Mouse (Mus musculus): Measurements from ENCODE around the gene Klhl18. TPM values are rescaled to one million over a fixed set of nuclear protein-coding genes. Genes with fewer than 3 reads are reported as not detected.

The Klhl18 gene
- polyA plus RNA-seq, 1 experiment: 21.2 TPM

GRCm38 (mm10) chr9:110457926-110458325 is 18.6 kb downstream of the Klhl18 start:
- 35% methylated on average over 3 of the region's 3 CpGs for WGBS
- DNase-seq: no peak
- Histone ChIP-seq H3K27me3 (ENCODE audit: control insufficient read depth, insufficient read depth, low read length) (no peaks in the 10 kb centered on the region), H3K4me1 (replicated peaks; ENCODE audit: control insufficient read depth, insufficient read depth, low read length) (peaks cover 28% of the 10 kb centered on the region), H3K36me3 (ENCODE audit: control insufficient read depth, insufficient read depth, low read length) (no peaks in the 10 kb centered on the region), H3K27ac (ENCODE audit: control insufficient read depth, insufficient read depth, low read length) (no peak overlapping the region), H3K4me3 (ENCODE audit: control insufficient read depth, insufficient read depth, low read length) (no peak overlapping the region)
- no peak for TF ChIP-seq POLR2A (IDR thresholded peaks at IDR 0.05; ENCODE audit: control insufficient read depth, extremely low read depth, insufficient read depth, low read length, poor library complexity)
- TF ChIP-seq CTCF (IDR thresholded peaks at IDR 0.05; ENCODE audit: borderline replicate concordance, control insufficient read depth, extremely low read depth, insufficient read depth, low read length, poor library complexity): no peak

DNA sequence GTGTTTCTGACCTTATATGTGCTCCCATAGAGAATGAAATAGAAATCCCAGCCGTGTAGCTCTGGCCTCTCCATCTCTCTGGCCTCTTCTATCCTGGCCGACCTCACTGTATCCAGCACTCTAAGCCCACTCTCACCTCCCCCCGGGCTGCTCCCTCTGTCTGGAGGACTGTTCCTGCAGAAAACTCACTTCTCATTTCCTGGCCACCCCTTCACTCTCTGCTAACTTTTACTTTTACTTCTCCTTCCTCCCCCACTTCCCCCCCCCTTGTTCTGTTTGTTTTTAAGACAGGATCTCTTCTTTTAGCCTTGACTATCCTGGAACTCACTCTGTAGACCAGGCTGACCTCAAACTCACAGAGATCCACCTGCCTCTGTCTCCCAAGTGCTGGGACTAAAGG is 24.0 kb downstream of the Klhl18 start:
- WGBS: 18% methylated on average over 3 of the region's 3 CpGs
- Histone ChIP-seq H3K36me3 (ENCODE audit: control insufficient read depth, insufficient read depth, low read length) (no peaks in the 10 kb centered on the region), H3K4me1 (replicated peaks; ENCODE audit: control insufficient read depth, insufficient read depth, low read length) (peaks cover 13% of the 10 kb centered on the region; the same call in 1 of the 2 replicates), H3K4me3 (ENCODE audit: control insufficient read depth, insufficient read depth, low read length) (no peak overlapping the region), H3K27ac (ENCODE audit: control insufficient read depth, insufficient read depth, low read length) (no peak overlapping the region), H3K27me3 (ENCODE audit: control insufficient read depth, insufficient read depth, low read length) (no peaks in the 10 kb centered on the region)
- DNase-seq: no peak
- no peak for TF ChIP-seq CTCF (IDR thresholded peaks at IDR 0.05; ENCODE audit: borderline replicate concordance, control insufficient read depth, extremely low read depth, insufficient read depth, low read length, poor library complexity)
- TF ChIP-seq POLR2A (IDR thresholded peaks at IDR 0.05; ENCODE audit: control insufficient read depth, extremely low read depth, insufficient read depth, low read length, poor library complexity): no peak

- 20% methylated on average over 11 of the region's 11 CpGs for WGBS
- H3K27ac ChIP-seq (ENCODE audit: control insufficient read depth, insufficient read depth, low read length): no peak overlapping the region
- H3K4me1 ChIP-seq (replicated peaks; ENCODE audit: control insufficient read depth, insufficient read depth, low read length): peaks cover 13% of the 10 kb centered on the region; the same call in 1 of the 2 replicates
- no peaks in the 10 kb centered on the region for H3K36me3 ChIP-seq (ENCODE audit: control insufficient read depth, insufficient read depth, low read length)
- TF ChIP-seq CTCF (IDR thresholded peaks at IDR 0.05; ENCODE audit: borderline replicate concordance, control insufficient read depth, extremely low read depth, insufficient read depth, low read length, poor library complexity): no peak
- TF ChIP-seq POLR2A (IDR thresholded peaks at IDR 0.05; ENCODE audit: control insufficient read depth, extremely low read depth, insufficient read depth, low read length, poor library complexity): no peak
- no peaks in the 10 kb centered on the region for H3K27me3 ChIP-seq (ENCODE audit: control insufficient read depth, insufficient read depth, low read length)
- no peak overlapping the region for H3K4me3 ChIP-seq (ENCODE audit: control insufficient read depth, insufficient read depth, low read length)
- DNase-seq: peak; percentile 73
Observed at GRCm38 (mm10) chr9:110448857-110449617, 27.5 kb downstream of the Klhl18 start.

DNA sequence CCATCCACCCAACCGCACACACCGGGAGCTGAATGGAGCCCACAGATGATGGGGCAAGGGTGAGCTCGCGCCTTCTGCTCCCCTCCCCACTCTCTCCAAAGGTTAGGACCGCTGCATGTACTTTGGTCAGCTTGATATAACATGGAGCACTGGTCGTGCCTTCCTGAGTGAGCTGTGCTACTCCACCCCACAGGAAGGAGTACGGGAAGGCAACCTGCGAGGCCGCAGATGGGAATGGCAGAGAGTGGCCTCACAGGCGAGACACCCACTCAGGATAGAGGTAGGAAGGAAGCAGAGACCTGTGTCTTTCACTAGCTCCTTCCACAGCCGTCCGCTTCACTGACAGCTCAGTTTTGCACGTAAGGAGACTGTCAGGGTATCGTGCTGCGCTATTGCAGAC is 28.1 kb downstream of the Klhl18 start:
- peaks cover 13% of the 10 kb centered on the region; the same call in 1 of the 2 replicates for H3K4me1 ChIP-seq (replicated peaks; ENCODE audit: control insufficient read depth, insufficient read depth, low read length)
- no peak overlapping the region for H3K4me3 ChIP-seq (ENCODE audit: control insufficient read depth, insufficient read depth, low read length)
- TF ChIP-seq POLR2A (IDR thresholded peaks at IDR 0.05; ENCODE audit: control insufficient read depth, extremely low read depth, insufficient read depth, low read length, poor library complexity) (no peak), CTCF (IDR thresholded peaks at IDR 0.05; ENCODE audit: borderline replicate concordance, control insufficient read depth, extremely low read depth, insufficient read depth, low read length, poor library complexity) (no peak)
- WGBS: 90% methylated on average over 15 of the region's 15 CpGs
- DNase-seq: no peak
- H3K36me3 ChIP-seq (ENCODE audit: control insufficient read depth, insufficient read depth, low read length): no peaks in the 10 kb centered on the region
- H3K27me3 ChIP-seq (ENCODE audit: control insufficient read depth, insufficient read depth, low read length): no peaks in the 10 kb centered on the region
- H3K27ac ChIP-seq (ENCODE audit: control insufficient read depth, insufficient read depth, low read length): no peak overlapping the region

DNA sequence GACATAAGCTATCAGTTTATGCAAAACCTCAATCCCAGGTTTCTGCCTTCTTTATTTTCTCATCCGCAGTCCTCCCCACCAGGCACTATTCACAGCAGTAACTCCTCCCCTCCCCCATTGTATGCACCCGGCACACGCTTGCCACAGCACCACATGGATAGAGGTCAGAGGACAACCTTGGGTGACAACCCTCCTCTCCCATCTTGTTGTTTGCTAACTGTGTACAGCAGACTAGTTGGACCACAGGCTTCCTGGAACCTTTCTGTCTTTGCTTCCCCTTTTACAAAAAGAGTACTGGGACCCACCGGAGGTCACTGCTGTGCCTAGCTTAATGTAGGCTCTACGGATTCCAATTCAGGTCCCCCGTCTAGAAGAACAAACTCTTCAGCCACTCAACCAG is 35.9 kb downstream of the Klhl18 start:
- H3K4me1 ChIP-seq (replicated peaks; ENCODE audit: control insufficient read depth, insufficient read depth, low read length): no peaks in the 10 kb centered on the region

GRCm38 (mm10) chr9:110440049-110440448 is 36.4 kb downstream of the Klhl18 start:
- no peak overlapping the region for H3K27ac ChIP-seq (ENCODE audit: control insufficient read depth, insufficient read depth, low read length)
- DNase-seq: no peak
- H3K36me3 ChIP-seq (ENCODE audit: control insufficient read depth, insufficient read depth, low read length): no peaks in the 10 kb centered on the region
- H3K27me3 ChIP-seq (ENCODE audit: control insufficient read depth, insufficient read depth, low read length): no peaks in the 10 kb centered on the region; the same call in 1 of the 2 replicates
- no peak for TF ChIP-seq POLR2A (IDR thresholded peaks at IDR 0.05; ENCODE audit: control insufficient read depth, extremely low read depth, insufficient read depth, low read length, poor library complexity)
- no peak for TF ChIP-seq CTCF (IDR thresholded peaks at IDR 0.05; ENCODE audit: borderline replicate concordance, control insufficient read depth, extremely low read depth, insufficient read depth, low read length, poor library complexity)
- no peak overlapping the region for H3K4me3 ChIP-seq (ENCODE audit: control insufficient read depth, insufficient read depth, low read length)
- WGBS: 40% methylated on average over 5 of the region's 5 CpGs
- no peaks in the 10 kb centered on the region for H3K4me1 ChIP-seq (replicated peaks; ENCODE audit: control insufficient read depth, insufficient read depth, low read length)

More for the DNA sequence above, 35.9 kb downstream of the Klhl18 start:
- no peak for DNase-seq
- Histone ChIP-seq H3K27me3 (ENCODE audit: control insufficient read depth, insufficient read depth, low read length) (no peaks in the 10 kb centered on the region; the same call in 1 of the 2 replicates), H3K36me3 (ENCODE audit: control insufficient read depth, insufficient read depth, low read length) (no peaks in the 10 kb centered on the region), H3K4me3 (ENCODE audit: control insufficient read depth, insufficient read depth, low read length) (no peak overlapping the region), H3K27ac (ENCODE audit: control insufficient read depth, insufficient read depth, low read length) (no peak overlapping the region)
- 53% methylated on average over 6 of the region's 6 CpGs for WGBS
- TF ChIP-seq CTCF (IDR thresholded peaks at IDR 0.05; ENCODE audit: borderline replicate concordance, control insufficient read depth, extremely low read depth, insufficient read depth, low read length, poor library complexity) (no peak), POLR2A (IDR thresholded peaks at IDR 0.05; ENCODE audit: control insufficient read depth, extremely low read depth, insufficient read depth, low read length, poor library complexity) (no peak)

Data from thymus, adult 2 months (tissue).